Mouse (Mus musculus): Measurements from ENCODE around the gene Hist1h4a. TPM values are rescaled to one million over a fixed set of nuclear protein-coding genes. Genes with fewer than 3 reads are reported as not detected.
"Not testable (repeated sequence)": the region's sequence is repeated elsewhere in the genome, so short reads cannot be mapped to it uniquely, and the experiment has no call there.

Hist1h4a gene
- polyA plus RNA-seq, 1 experiment from 2014 or later = not detected

- WGBS = 4% methylated on average over 6 of the region's 6 CpGs
- H3K27me3 ChIP-seq (replicated peaks; ENCODE audit: control insufficient read depth, insufficient read depth, low read length) = no peaks in the 10 kb centered on the region
- DNase-seq (ENCODE audit: low spot score) (no peak), ATAC-seq (replicated peaks; ENCODE audit: low FRiP score) (no peak)
- H3K27ac ChIP-seq (ENCODE audit: low read depth, low read length) = peak overlapping the region; percentile 86
- peak overlapping the region; percentile 57 for H3K4me2 ChIP-seq
- no peaks in the 10 kb centered on the region for H3K36me3 ChIP-seq (ENCODE audit: control insufficient read depth, insufficient read depth, low read length)
- H3K4me3 ChIP-seq (ENCODE audit: low read depth, low read length) = peak overlapping the region; percentile 47
- H3K9me3 ChIP-seq (ENCODE audit: control insufficient read depth, low read length) = no peaks in the 10 kb centered on the region
- H3K4me1 ChIP-seq (replicated peaks; ENCODE audit: control insufficient read depth, insufficient read depth, low read length) = peaks cover 18% of the 10 kb centered on the region
- H3K9ac ChIP-seq (ENCODE audit: low read depth, low read length) = peak overlapping the region; percentile 82
These were observed 8.3 kb downstream of the Hist1h4a start for GRCm38 (mm10) chr13:23752742-23753172.

GRCm38 (mm10) chr13:23752067-23752741 is 8.8 kb downstream of the Hist1h4a start, which contains the start of gene Hist1h3b:
Gene Hist1h3b (plus strand): TSS chr13:23752267.
- not testable (repeated sequence) for H3K27me3 ChIP-seq (replicated peaks; ENCODE audit: control insufficient read depth, insufficient read depth, low read length); H3K36me3 ChIP-seq (ENCODE audit: control insufficient read depth, insufficient read depth, low read length); H3K9me3 ChIP-seq (ENCODE audit: control insufficient read depth, low read length)
- Histone ChIP-seq H3K27ac (ENCODE audit: low read depth, low read length) (peak within 1 kb of the TSS; percentile 94), H3K4me3 (ENCODE audit: low read depth, low read length) (peak within 1 kb of the TSS; percentile 47), H3K4me1 (replicated peaks; ENCODE audit: control insufficient read depth, insufficient read depth, low read length) (peaks cover 16% of the 10 kb centered on the region), H3K4me2 (peak within 1 kb of the TSS; percentile 58), H3K9ac (ENCODE audit: low read depth, low read length) (peak within 1 kb of the TSS; percentile 84)
- 1% methylated on average over 16 of the region's 47 CpGs for WGBS
- DNase-seq (ENCODE audit: low spot score) = peak; percentile 85
- peak; percentile 85 for ATAC-seq (replicated peaks; ENCODE audit: low FRiP score)

GRCm38 (mm10) chr13:23751478-23751956 is 9.5 kb downstream of the Hist1h4a start:
- ATAC-seq (replicated peaks; ENCODE audit: low FRiP score) = peak; percentile 10
- WGBS = 1% methylated on average over 11 of the region's 11 CpGs

GRCm38 (mm10) chr13:23750839-23751477 is 10.1 kb downstream of the Hist1h4a start, which contains the start of gene Hist1h2ab:
Gene Hist1h2ab (plus strand): TSS chr13:23751126.
- H3K27ac ChIP-seq (ENCODE audit: low read depth, low read length) = peak within 1 kb of the TSS; percentile 94
- peaks cover 15% of the 10 kb centered on the region for H3K4me1 ChIP-seq (replicated peaks; ENCODE audit: control insufficient read depth, insufficient read depth, low read length)
- peak within 1 kb of the TSS; percentile 58 for H3K4me2 ChIP-seq
- peak within 1 kb of the TSS; percentile 84 for H3K9ac ChIP-seq (ENCODE audit: low read depth, low read length)
- DNase-seq (ENCODE audit: low spot score) (peak; percentile 82), ATAC-seq (replicated peaks; ENCODE audit: low FRiP score) (peak; percentile 44)
- H3K9me3 ChIP-seq (ENCODE audit: control insufficient read depth, low read length); H3K36me3 ChIP-seq (ENCODE audit: control insufficient read depth, insufficient read depth, low read length); H3K27me3 ChIP-seq (replicated peaks; ENCODE audit: control insufficient read depth, insufficient read depth, low read length): not testable (repeated sequence)
- peak within 1 kb of the TSS; percentile 43 for H3K4me3 ChIP-seq (ENCODE audit: low read depth, low read length)
- WGBS = under 1% methylated on average over 25 of the region's 47 CpGs

More at GRCm38 (mm10) chr13:23751478-23751956, 9.5 kb downstream of the Hist1h4a start:
- Histone ChIP-seq H3K4me1 (replicated peaks; ENCODE audit: control insufficient read depth, insufficient read depth, low read length) (peaks cover 15% of the 10 kb centered on the region), H3K4me3 (ENCODE audit: low read depth, low read length) (peak overlapping the region; percentile 43), H3K27ac (ENCODE audit: low read depth, low read length) (peak overlapping the region; percentile 94), H3K9me3 (ENCODE audit: control insufficient read depth, low read length) (no peaks in the 10 kb centered on the region), H3K27me3 (replicated peaks; ENCODE audit: control insufficient read depth, insufficient read depth, low read length) (no peaks in the 10 kb centered on the region), H3K9ac (ENCODE audit: low read depth, low read length) (peak overlapping the region; percentile 84), H3K4me2 (peak overlapping the region; percentile 58), H3K36me3 (ENCODE audit: control insufficient read depth, insufficient read depth, low read length) (no peaks in the 10 kb centered on the region)
- DNase-seq (ENCODE audit: low spot score) = no peak

- Histone ChIP-seq H3K9ac (ENCODE audit: low read depth, low read length) (no peak overlapping the region), H3K4me2 (no peak overlapping the region), H3K9me3 (ENCODE audit: control insufficient read depth, low read length) (no peaks in the 10 kb centered on the region), H3K4me3 (ENCODE audit: low read depth, low read length) (no peak overlapping the region), H3K36me3 (ENCODE audit: control insufficient read depth, insufficient read depth, low read length) (no peaks in the 10 kb centered on the region), H3K27ac (ENCODE audit: low read depth, low read length) (peak overlapping the region; percentile 94), H3K27me3 (replicated peaks; ENCODE audit: control insufficient read depth, insufficient read depth, low read length) (no peaks in the 10 kb centered on the region), H3K4me1 (replicated peaks; ENCODE audit: control insufficient read depth, insufficient read depth, low read length) (peaks cover 13% of the 10 kb centered on the region)
- DNase-seq (ENCODE audit: low spot score) (no peak), ATAC-seq (replicated peaks; ENCODE audit: low FRiP score) (no peak)
- 83% methylated on average over 5 of the region's 5 CpGs for WGBS
These were observed 11.4 kb downstream of the Hist1h4a start for GRCm38 (mm10) chr13:23749563-23750121.

GRCm38 (mm10) chr13:23747892-23748288 is 13.1 kb downstream of the Hist1h4a start:
- 5% methylated on average over 4 of the region's 4 CpGs for WGBS
- no peak for DNase-seq (ENCODE audit: low spot score)
- H3K4me3 ChIP-seq (ENCODE audit: low read depth, low read length) = peak overlapping the region; percentile 16; the same call in 1 of the 2 replicates

GRCm38 (mm10) chr13:23747081-23747891 is 13.7 kb downstream of the Hist1h4a start:
- no peaks in the 10 kb centered on the region for H3K36me3 ChIP-seq (ENCODE audit: control insufficient read depth, insufficient read depth, low read length)
- DNase-seq (ENCODE audit: low spot score) (no peak), ATAC-seq (replicated peaks; ENCODE audit: low FRiP score) (peak; percentile 8)
- H3K4me1 ChIP-seq (replicated peaks; ENCODE audit: control insufficient read depth, insufficient read depth, low read length) = peaks cover 11% of the 10 kb centered on the region
- peak overlapping the region; percentile 74 for H3K9ac ChIP-seq (ENCODE audit: low read depth, low read length)
- peak overlapping the region; percentile 100 for H3K27ac ChIP-seq (ENCODE audit: low read depth, low read length)
- peak overlapping the region; percentile 60 for H3K4me2 ChIP-seq
- peak overlapping the region; percentile 16 for H3K4me3 ChIP-seq (ENCODE audit: low read depth, low read length)
- H3K27me3 ChIP-seq (replicated peaks; ENCODE audit: control insufficient read depth, insufficient read depth, low read length) = no peaks in the 10 kb centered on the region
- 7% methylated on average over 11 of the region's 13 CpGs for WGBS
- no peaks in the 10 kb centered on the region for H3K9me3 ChIP-seq (ENCODE audit: control insufficient read depth, low read length)

More at GRCm38 (mm10) chr13:23747892-23748288, 13.1 kb downstream of the Hist1h4a start:
- Histone ChIP-seq H3K36me3 (ENCODE audit: control insufficient read depth, insufficient read depth, low read length) (no peaks in the 10 kb centered on the region), H3K4me2 (peak overlapping the region; percentile 60), H3K9me3 (ENCODE audit: control insufficient read depth, low read length) (no peaks in the 10 kb centered on the region), H3K27ac (ENCODE audit: low read depth, low read length) (peak overlapping the region; percentile 100), H3K27me3 (replicated peaks; ENCODE audit: control insufficient read depth, insufficient read depth, low read length) (no peaks in the 10 kb centered on the region), H3K9ac (ENCODE audit: low read depth, low read length) (peak overlapping the region; percentile 74), H3K4me1 (replicated peaks; ENCODE audit: control insufficient read depth, insufficient read depth, low read length) (peaks cover 11% of the 10 kb centered on the region)
- no peak for ATAC-seq (replicated peaks; ENCODE audit: low FRiP score)

Data from liver, embryonic 11.5 days (tissue).